Mouse (Mus musculus) thymus, adult 2 months (tissue): ENCODE measurements at regions not wholly inside any gene's neighbourhood (a gene's known extent, or its start where the extent isn't known, plus 50 kb on each side); places are given as distances from the start of the nearest gene placed in this dataset.

Experiments
- DNase-seq: peaks from one replicate; pipeline ENCODE4 v3.0.0; 2021
- H3K27ac ChIP-seq: fragments of 200-500 bp; 2 replicates; pipeline ENCODE4 v1.5.1; 2012; ENCODE audit warnings: low read length, control low read depth; ENCODE audit not compliant: control insufficient read depth, insufficient read depth
- H3K27me3 ChIP-seq: fragments of 200-500 bp; 2 replicates; pipeline ENCODE4 v1.6.1; 2012; ENCODE audit warnings: mild to moderate bottlenecking, low read length, moderate library complexity, mixed read lengths; ENCODE audit not compliant: control insufficient read depth, insufficient read depth
- H3K36me3 ChIP-seq: fragments of 200-500 bp; 2 replicates; pipeline ENCODE4 v1.6.1; 2012; ENCODE audit warnings: mild to moderate bottlenecking, low read length, moderate library complexity; ENCODE audit not compliant: control insufficient read depth, insufficient read depth
- H3K4me1 ChIP-seq: fragments of 200-500 bp; replicated peaks from 2 replicates; pipeline ENCODE4 v1.6.1; 2012; ENCODE audit warnings: low read length; ENCODE audit not compliant: control insufficient read depth, insufficient read depth
- H3K4me3 ChIP-seq: fragments of 200-500 bp; 2 replicates; pipeline ENCODE4 v1.5.1; 2012; ENCODE audit warnings: mild to moderate bottlenecking, low read length, control low read depth, moderate library complexity; ENCODE audit not compliant: control insufficient read depth, insufficient read depth
- CTCF ChIP-seq: fragments of 200-500 bp; IDR thresholded peaks from 2 replicates; pipeline ENCODE4 v1.5.1; 2012; ENCODE audit warnings: mild to moderate bottlenecking, control low read depth, low read length, moderate library complexity, borderline replicate concordance; ENCODE audit not compliant: control insufficient read depth, poor library complexity, insufficient read depth; ENCODE audit errors: extremely low read depth
- POLR2A ChIP-seq: fragments of 200-500 bp; IDR thresholded peaks from 2 replicates; pipeline ENCODE4 v1.6.1; 2012; ENCODE audit warnings: mild to moderate bottlenecking, low read length, control low read depth, moderate library complexity; ENCODE audit not compliant: control insufficient read depth, poor library complexity, insufficient read depth; ENCODE audit errors: extremely low read depth
- WGBS: fragments of 180-500 bp; shearing (Covaris S2); methylation state at CpG from one replicate; pipeline ENCODE4 v1.1.7; 2018; 5-methylcytosine and 5-hydroxymethylcytosine counted together

DNA sequence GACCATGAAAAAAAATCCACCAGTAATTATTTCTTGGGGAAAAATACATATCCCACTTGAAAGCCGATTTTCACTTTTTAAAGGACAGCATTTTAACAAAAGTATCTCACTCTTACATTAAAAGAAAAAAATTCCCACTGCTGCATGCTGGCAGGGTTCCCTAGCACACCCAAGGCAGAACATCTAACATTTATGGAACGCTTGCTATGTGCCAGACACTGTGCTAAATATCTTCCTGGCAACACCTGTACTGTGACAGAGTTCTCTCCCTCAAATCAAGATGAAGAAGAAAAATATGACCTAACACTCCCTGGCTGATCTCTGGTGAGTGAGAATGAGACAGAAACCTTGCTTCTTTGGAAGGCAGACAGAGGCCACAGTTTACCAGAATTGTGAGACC lies 167.1 kb upstream of the Actbl2 start:
- no peaks in the 10 kb centered on the region for H3K36me3 ChIP-seq

GRCm38 (mm10) chr13:111096071-111096470 lies 158.7 kb upstream of the Actbl2 start:
- TF ChIP-seq CTCF (no peak), POLR2A (no peak)
- no peaks in the 10 kb centered on the region for H3K36me3 ChIP-seq
- no peaks in the 10 kb centered on the region for H3K27me3 ChIP-seq
- H3K4me1 ChIP-seq = no peaks in the 10 kb centered on the region
- no peak overlapping the region for H3K27ac ChIP-seq
- WGBS = 97% methylated on average over 5 of the region's 5 CpGs
- H3K4me3 ChIP-seq = no peak overlapping the region
- no peak for DNase-seq

More for the DNA sequence above, 167.1 kb upstream of the Actbl2 start:
- Histone ChIP-seq H3K4me3 (no peak overlapping the region), H3K4me1 (no peaks in the 10 kb centered on the region), H3K27ac (no peak overlapping the region), H3K27me3 (no peaks in the 10 kb centered on the region)
- TF ChIP-seq CTCF = no peak
- TF ChIP-seq POLR2A = no peak
- WGBS = 88% methylated on average over 2 of the region's 2 CpGs
- no peak for DNase-seq

DNA sequence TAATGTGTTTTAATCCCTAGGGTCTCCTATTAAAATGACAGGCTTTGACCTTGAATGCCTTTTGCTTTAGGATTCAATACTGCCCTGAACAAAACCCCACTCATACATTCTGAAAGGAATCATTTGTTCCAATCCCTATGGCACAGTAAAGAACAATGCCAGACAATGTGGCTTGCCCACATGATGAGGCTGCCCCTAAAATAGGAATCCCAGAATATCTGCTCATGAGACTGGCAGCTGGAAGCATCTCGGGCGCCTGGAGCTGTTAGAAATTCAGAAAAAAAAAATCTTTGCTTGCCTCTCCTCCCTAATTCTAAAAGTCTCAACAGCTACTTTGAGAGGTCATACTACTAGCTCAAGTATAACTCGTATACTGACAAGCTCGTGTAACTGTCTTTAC lies 157.5 kb upstream of the Actbl2 start:
- no peak for DNase-seq
- no peaks in the 10 kb centered on the region for H3K27me3 ChIP-seq
- no peak for TF ChIP-seq POLR2A
- TF ChIP-seq CTCF = no peak
- H3K27ac ChIP-seq = no peak overlapping the region
- H3K36me3 ChIP-seq = no peaks in the 10 kb centered on the region
- H3K4me3 ChIP-seq = no peak overlapping the region
- no peaks in the 10 kb centered on the region for H3K4me1 ChIP-seq
- WGBS = 94% methylated on average over 4 of the region's 4 CpGs

- WGBS = 97% methylated on average over 2 of the region's 2 CpGs
- H3K4me3 ChIP-seq = no peak overlapping the region
- H3K36me3 ChIP-seq = no peaks in the 10 kb centered on the region
- no peaks in the 10 kb centered on the region for H3K27me3 ChIP-seq
- TF ChIP-seq POLR2A = no peak
- no peak for TF ChIP-seq CTCF
- no peak overlapping the region for H3K27ac ChIP-seq
- no peaks in the 10 kb centered on the region for H3K4me1 ChIP-seq
- no peak for DNase-seq
Measured at GRCm38 (mm10) chr13:111098738-111099137, 156.1 kb upstream of the Actbl2 start.

- Histone ChIP-seq H3K4me3 (no peak overlapping the region), H3K4me1 (no peaks in the 10 kb centered on the region), H3K36me3 (no peaks in the 10 kb centered on the region), H3K27ac (no peak overlapping the region), H3K27me3 (no peaks in the 10 kb centered on the region)
- DNase-seq = no peak
- TF ChIP-seq POLR2A (no peak), CTCF (no peak)
- 56% methylated on average over 6 of the region's 6 CpGs for WGBS
Measured at GRCm38 (mm10) chr13:111099252-111099651, 155.6 kb upstream of the Actbl2 start.

GRCm38 (mm10) chr13:111100448-111100847 lies 154.4 kb upstream of the Actbl2 start:
- H3K4me3 ChIP-seq = no peak overlapping the region
- no peak for DNase-seq
- H3K36me3 ChIP-seq = no peaks in the 10 kb centered on the region
- no peaks in the 10 kb centered on the region for H3K4me1 ChIP-seq
- H3K27me3 ChIP-seq = no peaks in the 10 kb centered on the region
- H3K27ac ChIP-seq = no peak overlapping the region
- WGBS = 87% methylated on average over 1 of the region's 1 CpGs
- no peak for TF ChIP-seq CTCF
- TF ChIP-seq POLR2A = no peak

DNA sequence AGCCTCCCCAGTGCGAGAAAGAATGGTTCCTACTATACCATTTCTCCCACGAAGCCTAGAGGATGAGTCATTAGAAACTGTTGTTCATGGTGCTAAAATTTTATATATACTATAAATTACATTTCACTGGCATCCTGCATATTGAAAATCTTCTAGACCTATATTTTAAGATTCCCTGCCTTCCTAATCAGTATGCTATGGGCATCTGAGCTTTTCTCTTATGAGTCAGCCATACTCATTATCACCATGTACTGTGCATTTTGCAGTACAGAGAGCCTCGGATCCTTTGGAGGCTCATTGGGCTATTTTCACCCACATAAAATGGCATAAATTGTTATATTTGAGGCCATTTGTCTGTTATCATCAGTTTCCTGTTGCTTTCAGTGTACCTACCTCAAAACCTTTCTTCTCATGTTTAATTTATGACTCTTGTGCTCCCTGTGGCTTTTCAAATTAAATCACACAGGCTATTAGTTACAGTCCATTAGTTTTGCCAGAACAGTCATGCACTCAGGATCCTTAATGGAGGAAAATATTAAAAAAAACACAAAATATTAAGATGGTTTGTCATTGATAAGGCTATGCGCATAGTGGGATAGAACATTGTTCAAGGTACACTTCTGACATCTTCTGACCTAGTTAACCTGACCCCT lies 150.1 kb upstream of the Actbl2 start:
- no peaks in the 10 kb centered on the region for H3K4me1 ChIP-seq
- 88% methylated on average over 4 of the region's 4 CpGs for WGBS
- no peaks in the 10 kb centered on the region for H3K27me3 ChIP-seq
- no peaks in the 10 kb centered on the region for H3K36me3 ChIP-seq
- no peak overlapping the region for H3K4me3 ChIP-seq
- no peak for DNase-seq
- TF ChIP-seq CTCF = no peak
- no peak for TF ChIP-seq POLR2A
- H3K27ac ChIP-seq = no peak overlapping the region
